In the genomic region with DNA sequence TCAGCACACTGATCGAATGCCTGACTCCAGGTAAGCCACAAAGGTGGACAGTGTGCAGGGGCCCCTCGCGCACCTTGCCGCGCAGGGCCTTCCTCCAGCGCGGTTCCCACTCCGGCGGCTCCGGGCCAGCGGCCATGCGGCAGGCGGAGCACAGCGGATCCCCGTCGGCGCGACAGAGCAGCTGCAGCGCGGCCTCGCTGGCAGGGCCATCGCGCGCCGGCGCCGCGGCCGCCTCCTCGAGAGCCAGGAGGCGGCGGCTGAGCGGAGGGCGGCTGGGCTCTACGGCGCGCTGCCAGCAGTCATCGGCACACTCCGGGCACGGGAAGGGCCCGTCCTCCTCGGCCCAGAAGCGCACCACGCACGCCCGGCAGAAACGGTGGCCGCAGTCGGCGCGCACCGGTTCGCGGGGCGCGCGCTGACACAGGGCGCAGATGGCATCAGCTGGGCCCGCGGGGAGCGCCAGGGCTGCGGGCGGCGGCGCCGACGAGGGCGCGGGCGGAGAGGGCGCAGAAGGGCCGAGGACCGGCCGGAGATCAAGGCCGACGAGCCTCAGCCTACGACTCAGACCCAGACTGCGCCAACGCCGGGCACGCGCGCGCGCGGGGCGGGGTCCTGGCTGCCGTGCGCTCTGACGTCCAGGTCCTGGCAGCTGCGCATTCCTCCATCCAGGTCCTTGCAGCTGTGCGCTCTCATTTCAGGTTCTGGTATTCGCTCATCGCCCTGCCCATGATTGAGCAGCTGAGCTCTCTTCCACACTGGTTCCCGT, we compare ENCODE assay signal across 8 mouse cellular contexts. TPM values are rescaled to one million over a fixed set of nuclear protein-coding genes. Genes with fewer than 3 reads are reported as not detected.
DNase-seq lines count a peak whose midpoint lies in the region; ATAC-seq lines count a peak whose summit lies in the region.

A gene (minus strand): TSS at position 595 of the 766 bp plus-strand sequence.

- H3K4me1 ChIP-seq in heart, embryonic 13.5 days = peaks cover 26% of the 10 kb centered on the region
- H3K4me1 ChIP-seq in liver, embryonic 13.5 days (replicated peaks) = peaks cover 35% of the 10 kb centered on the region
- peaks cover 15% of the 10 kb centered on the region for H3K4me1 ChIP-seq in stomach, embryonic 16.5 days (ENCODE audit: control insufficient read depth, insufficient read depth, low read length)

- peak; percentile 92 for DNase-seq in CD4-positive helper T cell, adult 2 months (ENCODE audit: low read depth, low spot score)
- DNase-seq in brain, embryonic 18.5 days (ENCODE audit: low read depth, low spot score) = peak; percentile 85
- peak; percentile 96 for DNase-seq in kidney, postnatal 14 days
- peak; percentile 79 for DNase-seq in liver, embryonic 13.5 days
- peak; percentile 90 for DNase-seq in neural tube, embryonic 10.5 days (ENCODE audit: extremely low spot score, low spot score)

- H3K27ac ChIP-seq in heart, embryonic 13.5 days (replicated peaks) = peak within 1 kb of the TSS; percentile 88
- peak within 1 kb of the TSS; percentile 95 for H3K27ac ChIP-seq in liver, embryonic 13.5 days
- peak within 1 kb of the TSS; percentile 95 for H3K27ac ChIP-seq in stomach, embryonic 16.5 days (ENCODE audit: low read length)

- peak within 1 kb of the TSS; percentile 93 for H3K4me2 ChIP-seq in heart, embryonic 13.5 days
- peak within 1 kb of the TSS; percentile 96 for H3K4me2 ChIP-seq in liver, embryonic 13.5 days
- peak within 1 kb of the TSS; percentile 78 for H3K4me2 ChIP-seq in stomach, embryonic 16.5 days (ENCODE audit: low read depth, low read length)

- H3K36me3 ChIP-seq in heart, embryonic 13.5 days = peaks cover 33% of the 10 kb centered on the region
- H3K36me3 ChIP-seq in liver, embryonic 13.5 days = peaks cover 35% of the 10 kb centered on the region
- H3K36me3 ChIP-seq in stomach, embryonic 16.5 days (ENCODE audit: control insufficient read depth, insufficient read depth, low read length) = peaks cover 3% of the 10 kb centered on the region; the same call in 1 of the 2 replicates

- H3K4me3 ChIP-seq in heart, embryonic 13.5 days = peak within 1 kb of the TSS; percentile 88
- H3K4me3 ChIP-seq in liver, embryonic 13.5 days (replicated peaks) = peak within 1 kb of the TSS; percentile 94
- H3K4me3 ChIP-seq in stomach, embryonic 16.5 days (replicated peaks; ENCODE audit: low read length) = peak within 1 kb of the TSS; percentile 93

- H3K9me3 ChIP-seq in heart, embryonic 13.5 days = no peaks in the 10 kb centered on the region
- H3K9me3 ChIP-seq in liver, embryonic 13.5 days (replicated peaks) = no peaks in the 10 kb centered on the region
- no peaks in the 10 kb centered on the region for H3K9me3 ChIP-seq in stomach, embryonic 16.5 days (replicated peaks; ENCODE audit: control insufficient read depth, low read length)

- peak within 1 kb of the TSS; percentile 96 for H3K9ac ChIP-seq in heart, embryonic 13.5 days
- peak within 1 kb of the TSS; percentile 98 for H3K9ac ChIP-seq in liver, embryonic 13.5 days
- peak within 1 kb of the TSS; percentile 99 for H3K9ac ChIP-seq in stomach, embryonic 16.5 days (ENCODE audit: low read length)

- under 1% methylated on average over 85 of the region's 95 CpGs for WGBS in heart, embryonic 13.5 days
- under 1% methylated on average over 95 of the region's 95 CpGs for WGBS in liver, embryonic 13.5 days (ENCODE audit: insufficient replicate concordance)
- WGBS in stomach, embryonic 16.5 days = under 1% methylated on average over 87 of the region's 95 CpGs

- H3K27me3 ChIP-seq in heart, embryonic 13.5 days (replicated peaks) = peaks cover 9% of the 10 kb centered on the region
- H3K27me3 ChIP-seq in liver, embryonic 13.5 days = peaks cover 13% of the 10 kb centered on the region
- no peaks in the 10 kb centered on the region for H3K27me3 ChIP-seq in stomach, embryonic 16.5 days (ENCODE audit: control insufficient read depth, insufficient read depth, low read length)

- ATAC-seq in erythroid progenitor cell, adult 5-6 weeks (replicated peaks; ENCODE audit: low FRiP score, poor library complexity, severe bottlenecking) = peak; percentile 91
- peak; percentile 85 for ATAC-seq in heart, embryonic 13.5 days (ENCODE audit: extremely low read depth, insufficient number of reproducible peaks, low FRiP score, low TSS enrichment)
- peak; percentile 95 for ATAC-seq in liver, embryonic 13.5 days (ENCODE audit: low read depth)
- peak; percentile 98 for ATAC-seq in stomach, embryonic 16.5 days (ENCODE audit: insufficient read depth, low FRiP score)

RNA-seq across cellular contexts. Expression of the gene that starts here (rescaled TPM):
- 104 and 109 TPM in 2 replicates for total RNA-seq in erythroid progenitor cell, adult 5-6 weeks (2015; ENCODE audit: low replicate concordance)
- 104 and 117 TPM in 2 replicates for total RNA-seq in erythroid progenitor cell, adult 5-6 weeks (2017; ENCODE audit: low replicate concordance)
- polyA plus RNA-seq in heart, embryonic 13.5 days (2015; fragmentation: Nextera tagmentation; extraction: Ambion mirVana) = 151 and 166 TPM in 2 replicates
- polyA plus RNA-seq in liver, embryonic 13.5 days (2015; fragmentation: Nextera tagmentation; extraction: Ambion mirVana) = 125 and 130 TPM in 2 replicates
- 113 TPM in 2 replicates for polyA plus RNA-seq in stomach, embryonic 16.5 days (2015; fragmentation: Nextera tagmentation; extraction: Ambion mirVana)

Comparison
In these comparisons a context has a peak if more than half of its experiments do, and no peak if none do; other contexts are left out.
1. Peak in every context shown above with its lines: DNase-seq, ATAC-seq, H3K4me3 ChIP-seq and H3K27ac ChIP-seq.